Mouse (Mus musculus): ENCODE measurements around the gene Pif1. TPM values are rescaled to one million over a fixed set of nuclear protein-coding genes. Genes with fewer than 3 reads are reported as not detected.

Pif1 gene
- polyA plus RNA-seq, 1 experiment from 2014 or later, result 0.75 TPM

GRCm38 (mm10) chr9:65555621-65556020, 31.3 kb upstream of the Pif1 start:
- Histone ChIP-seq H3K4me1 (ENCODE audit: control insufficient read depth, insufficient read depth, low read length) (0 out of 2 replicates have a peak, but pooled peaks cover 3% of the 10 kb centered on the region), H3K9ac (replicated peaks; ENCODE audit: low read depth, low read length) (no peak overlapping the region), H3K27ac (ENCODE audit: low read depth, low read length) (no peak overlapping the region), H3K4me3 (ENCODE audit: low read depth, low read length) (no peak overlapping the region), H3K4me2 (ENCODE audit: low read depth, low read length) (no peak overlapping the region), H3K27me3 (ENCODE audit: control insufficient read depth, insufficient read depth, low read length) (no peaks in the 10 kb centered on the region), H3K36me3 (ENCODE audit: control insufficient read depth, insufficient read depth, low read length) (no peaks in the 10 kb centered on the region), H3K9me3 (ENCODE audit: control insufficient read depth, low read length) (no peaks in the 10 kb centered on the region)
- 91% methylated on average over 4 of the region's 4 CpGs for WGBS
- ATAC-seq (ENCODE audit: low read depth), result no peak

- no peak overlapping the region for H3K27ac ChIP-seq (ENCODE audit: low read depth, low read length)
- ATAC-seq (ENCODE audit: low read depth), result no peak
- no peak overlapping the region for H3K4me3 ChIP-seq (ENCODE audit: low read depth, low read length)
- H3K4me1 ChIP-seq (ENCODE audit: control insufficient read depth, insufficient read depth, low read length), result 0 out of 2 replicates have a peak, but pooled peaks cover under 1% of the 10 kb centered on the region
- no peak overlapping the region for H3K9ac ChIP-seq (replicated peaks; ENCODE audit: low read depth, low read length)
- 93% methylated on average over 8 of the region's 8 CpGs for WGBS
- no peaks in the 10 kb centered on the region for H3K27me3 ChIP-seq (ENCODE audit: control insufficient read depth, insufficient read depth, low read length)
- H3K4me2 ChIP-seq (ENCODE audit: low read depth, low read length), result no peak overlapping the region
- no peaks in the 10 kb centered on the region for H3K36me3 ChIP-seq (ENCODE audit: control insufficient read depth, insufficient read depth, low read length)
- H3K9me3 ChIP-seq (ENCODE audit: control insufficient read depth, low read length), result no peaks in the 10 kb centered on the region
Observed at GRCm38 (mm10) chr9:65556349-65556748, 30.6 kb upstream of the Pif1 start.

- Histone ChIP-seq H3K27ac (ENCODE audit: low read depth, low read length) (no peak overlapping the region), H3K4me1 (ENCODE audit: control insufficient read depth, insufficient read depth, low read length) (no peaks in the 10 kb centered on the region), H3K4me2 (ENCODE audit: low read depth, low read length) (no peak overlapping the region), H3K36me3 (ENCODE audit: control insufficient read depth, insufficient read depth, low read length) (no peaks in the 10 kb centered on the region), H3K4me3 (ENCODE audit: low read depth, low read length) (no peak overlapping the region), H3K9ac (replicated peaks; ENCODE audit: low read depth, low read length) (no peak overlapping the region), H3K27me3 (ENCODE audit: control insufficient read depth, insufficient read depth, low read length) (no peaks in the 10 kb centered on the region), H3K9me3 (ENCODE audit: control insufficient read depth, low read length) (no peaks in the 10 kb centered on the region)
- 98% methylated on average over 5 of the region's 5 CpGs for WGBS
- no peak for ATAC-seq (ENCODE audit: low read depth)
Observed at GRCm38 (mm10) chr9:65556979-65557378, 30.0 kb upstream of the Pif1 start.

GRCm38 (mm10) chr9:65558806-65559205, 28.2 kb upstream of the Pif1 start:
- ATAC-seq (ENCODE audit: low read depth), result no peak
- Histone ChIP-seq H3K27me3 (ENCODE audit: control insufficient read depth, insufficient read depth, low read length) (no peaks in the 10 kb centered on the region), H3K4me1 (ENCODE audit: control insufficient read depth, insufficient read depth, low read length) (no peaks in the 10 kb centered on the region), H3K9me3 (ENCODE audit: control insufficient read depth, low read length) (no peaks in the 10 kb centered on the region), H3K4me3 (ENCODE audit: low read depth, low read length) (no peak overlapping the region), H3K36me3 (ENCODE audit: control insufficient read depth, insufficient read depth, low read length) (no peaks in the 10 kb centered on the region), H3K4me2 (ENCODE audit: low read depth, low read length) (no peak overlapping the region), H3K27ac (ENCODE audit: low read depth, low read length) (no peak overlapping the region), H3K9ac (replicated peaks; ENCODE audit: low read depth, low read length) (no peak overlapping the region)
- 89% methylated on average over 6 of the region's 6 CpGs for WGBS

GRCm38 (mm10) chr9:65561016-65561415, 25.9 kb upstream of the Pif1 start:
- ATAC-seq (ENCODE audit: low read depth), result no peak
- H3K4me2 ChIP-seq (ENCODE audit: low read depth, low read length), result no peak overlapping the region
- 82% methylated on average over 4 of the region's 4 CpGs for WGBS
- H3K4me3 ChIP-seq (ENCODE audit: low read depth, low read length), result no peak overlapping the region
- H3K27ac ChIP-seq (ENCODE audit: low read depth, low read length), result no peak overlapping the region
- no peaks in the 10 kb centered on the region for H3K4me1 ChIP-seq (ENCODE audit: control insufficient read depth, insufficient read depth, low read length)
- H3K27me3 ChIP-seq (ENCODE audit: control insufficient read depth, insufficient read depth, low read length), result no peaks in the 10 kb centered on the region
- no peaks in the 10 kb centered on the region for H3K36me3 ChIP-seq (ENCODE audit: control insufficient read depth, insufficient read depth, low read length)
- H3K9ac ChIP-seq (replicated peaks; ENCODE audit: low read depth, low read length), result no peak overlapping the region
- H3K9me3 ChIP-seq (ENCODE audit: control insufficient read depth, low read length), result no peaks in the 10 kb centered on the region

GRCm38 (mm10) chr9:65562081-65562506, 24.9 kb upstream of the Pif1 start:
- no peak for ATAC-seq (ENCODE audit: low read depth)
- WGBS, result 48% methylated on average over 4 of the region's 4 CpGs
- Histone ChIP-seq H3K27ac (ENCODE audit: low read depth, low read length) (no peak overlapping the region), H3K9ac (replicated peaks; ENCODE audit: low read depth, low read length) (no peak overlapping the region), H3K9me3 (ENCODE audit: control insufficient read depth, low read length) (no peaks in the 10 kb centered on the region), H3K4me2 (ENCODE audit: low read depth, low read length) (no peak overlapping the region), H3K36me3 (ENCODE audit: control insufficient read depth, insufficient read depth, low read length) (no peaks in the 10 kb centered on the region), H3K4me1 (ENCODE audit: control insufficient read depth, insufficient read depth, low read length) (no peaks in the 10 kb centered on the region), H3K4me3 (ENCODE audit: low read depth, low read length) (no peak overlapping the region), H3K27me3 (ENCODE audit: control insufficient read depth, insufficient read depth, low read length) (no peaks in the 10 kb centered on the region)

GRCm38 (mm10) chr9:65563073-65563472, 23.9 kb upstream of the Pif1 start:
- no peaks in the 10 kb centered on the region for H3K27me3 ChIP-seq (ENCODE audit: control insufficient read depth, insufficient read depth, low read length)
- 95% methylated on average over 5 of the region's 5 CpGs for WGBS
- H3K4me1 ChIP-seq (ENCODE audit: control insufficient read depth, insufficient read depth, low read length), result no peaks in the 10 kb centered on the region
- H3K36me3 ChIP-seq (ENCODE audit: control insufficient read depth, insufficient read depth, low read length), result no peaks in the 10 kb centered on the region
- H3K4me2 ChIP-seq (ENCODE audit: low read depth, low read length), result no peak overlapping the region
- no peak overlapping the region for H3K4me3 ChIP-seq (ENCODE audit: low read depth, low read length)
- no peak overlapping the region for H3K9ac ChIP-seq (replicated peaks; ENCODE audit: low read depth, low read length)
- H3K9me3 ChIP-seq (ENCODE audit: control insufficient read depth, low read length), result no peaks in the 10 kb centered on the region
- ATAC-seq (ENCODE audit: low read depth), result no peak
- no peak overlapping the region for H3K27ac ChIP-seq (ENCODE audit: low read depth, low read length)

GRCm38 (mm10) chr9:65564698-65565097, 22.3 kb upstream of the Pif1 start:
- no peak overlapping the region for H3K4me2 ChIP-seq (ENCODE audit: low read depth, low read length)
- no peaks in the 10 kb centered on the region for H3K4me1 ChIP-seq (ENCODE audit: control insufficient read depth, insufficient read depth, low read length)
- H3K27ac ChIP-seq (ENCODE audit: low read depth, low read length), result no peak overlapping the region
- H3K4me3 ChIP-seq (ENCODE audit: low read depth, low read length), result no peak overlapping the region
- ATAC-seq (ENCODE audit: low read depth), result no peak
- H3K9me3 ChIP-seq (ENCODE audit: control insufficient read depth, low read length), result no peaks in the 10 kb centered on the region
- H3K27me3 ChIP-seq (ENCODE audit: control insufficient read depth, insufficient read depth, low read length), result no peaks in the 10 kb centered on the region
- H3K36me3 ChIP-seq (ENCODE audit: control insufficient read depth, insufficient read depth, low read length), result no peaks in the 10 kb centered on the region
- H3K9ac ChIP-seq (replicated peaks; ENCODE audit: low read depth, low read length), result no peak overlapping the region
- WGBS, result 95% methylated on average over 2 of the region's 2 CpGs

GRCm38 (mm10) chr9:65568787-65569186, 18.2 kb upstream of the Pif1 start:
- no peak overlapping the region for H3K4me2 ChIP-seq (ENCODE audit: low read depth, low read length)
- no peaks in the 10 kb centered on the region for H3K27me3 ChIP-seq (ENCODE audit: control insufficient read depth, insufficient read depth, low read length)
- H3K4me3 ChIP-seq (ENCODE audit: low read depth, low read length), result no peak overlapping the region
- 92% methylated on average over 6 of the region's 6 CpGs for WGBS
- H3K4me1 ChIP-seq (ENCODE audit: control insufficient read depth, insufficient read depth, low read length), result no peaks in the 10 kb centered on the region
- H3K36me3 ChIP-seq (ENCODE audit: control insufficient read depth, insufficient read depth, low read length), result no peaks in the 10 kb centered on the region
- no peaks in the 10 kb centered on the region for H3K9me3 ChIP-seq (ENCODE audit: control insufficient read depth, low read length)
- H3K9ac ChIP-seq (replicated peaks; ENCODE audit: low read depth, low read length), result no peak overlapping the region
- H3K27ac ChIP-seq (ENCODE audit: low read depth, low read length), result no peak overlapping the region
- ATAC-seq (ENCODE audit: low read depth), result no peak
